Mouse (Mus musculus) urinary bladder, adult 18-20 months (tissue): ENCODE measurements around the gene Aig1.

Experiments used
- DNase-seq, 2 experiments: peaks; one replicate each; pipeline ENCODE4 v3.0.0; 2022; ENCODE audit warnings: low spot score in 2 of 2, mixed read lengths in 2 of 2

Gene Aig1

DNA sequence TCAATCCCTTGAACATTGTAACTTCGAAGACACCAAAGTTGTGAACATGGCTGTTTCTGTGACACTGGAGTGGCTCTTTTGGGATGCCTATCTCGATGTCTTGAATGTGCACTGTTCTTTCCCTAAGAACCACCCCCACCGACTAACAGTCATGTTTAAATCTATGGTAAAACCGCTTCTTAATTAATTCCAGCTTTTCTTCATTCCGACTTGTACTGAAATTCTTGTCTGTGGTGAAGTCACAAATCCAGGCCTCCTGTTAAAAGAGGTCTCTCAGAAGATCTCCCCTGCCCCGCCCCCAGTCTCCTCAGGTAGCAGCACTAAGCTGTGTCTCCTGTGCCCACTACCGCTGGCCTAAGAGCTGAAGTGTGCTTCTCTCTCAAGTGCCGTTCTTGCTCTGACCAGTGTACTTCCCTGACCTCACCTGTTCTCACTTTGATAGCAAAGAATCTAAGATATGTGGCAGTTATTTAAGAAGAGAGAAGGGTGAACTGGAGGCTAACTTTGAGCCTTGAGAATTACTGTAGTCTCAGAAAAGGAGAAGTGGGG lies 157.4 kb downstream of the Aig1 start:
- no peak for DNase-seq

DNA sequence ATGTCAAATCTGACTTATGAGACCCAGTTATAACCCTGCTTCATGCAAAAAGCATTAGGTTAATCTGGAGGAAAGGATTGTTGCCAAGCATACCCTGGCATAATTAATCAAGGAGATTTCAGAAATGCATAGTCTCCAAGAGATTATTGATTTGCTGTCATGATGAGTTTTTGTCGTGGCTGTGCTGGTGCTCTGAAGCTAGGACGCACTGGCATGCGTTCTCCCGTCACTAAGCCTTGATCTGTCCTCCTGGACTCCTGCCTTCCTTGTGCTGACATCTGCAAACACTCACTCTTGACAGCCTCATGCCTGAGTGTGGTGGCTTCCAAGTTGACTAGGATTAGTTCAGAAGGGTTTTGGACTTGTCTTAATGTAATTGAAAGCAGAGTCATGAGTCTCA lies 163.0 kb downstream of the Aig1 start:
- no peak for DNase-seq

- DNase-seq: no peak
Observed at GRCm38 (mm10) chr10:13702688-13703087, 166.1 kb downstream of the Aig1 start.

DNA sequence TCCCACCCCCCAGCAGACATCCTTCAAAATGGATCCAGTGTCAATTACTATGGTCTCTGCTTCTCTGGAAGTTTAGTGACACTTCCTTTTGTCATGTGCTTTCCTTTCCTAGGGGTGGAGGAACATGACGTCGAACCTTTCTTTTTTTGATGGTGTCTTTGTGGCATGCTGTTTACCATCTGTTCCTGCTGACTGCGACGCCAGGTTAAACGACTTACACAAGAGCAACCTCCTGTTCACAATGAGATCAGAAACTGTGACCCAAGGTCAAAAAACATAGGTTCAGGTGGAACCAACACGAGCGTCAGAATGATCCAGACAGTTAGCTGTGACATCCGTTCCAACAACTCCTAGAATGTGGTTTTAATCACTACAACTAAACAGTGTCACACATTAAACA lies 166.7 kb downstream of the Aig1 start:
- DNase-seq: no peak

DNA sequence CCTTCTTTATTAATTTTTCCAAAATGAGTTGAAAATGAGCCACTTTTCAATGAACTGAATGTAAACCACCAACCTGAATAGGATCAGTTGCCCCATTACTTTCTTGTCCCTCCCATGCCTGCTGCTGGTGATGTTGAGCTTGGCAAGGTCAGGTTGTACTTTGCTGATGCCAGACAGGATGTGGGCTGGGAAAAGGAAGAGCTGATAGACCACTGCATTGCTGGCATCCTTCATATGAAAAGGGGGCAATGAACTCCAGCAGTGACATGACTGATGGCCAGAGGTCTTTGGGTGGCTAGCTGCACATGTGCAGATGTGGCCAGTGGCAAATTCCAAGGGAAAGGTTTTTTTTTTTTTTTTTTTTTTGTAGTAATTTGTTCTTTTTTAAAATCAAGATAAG lies 172.5 kb downstream of the Aig1 start:
- DNase-seq: no peak

- DNase-seq: no peak
Observed at GRCm38 (mm10) chr10:13693276-13693675, 175.5 kb downstream of the Aig1 start.

DNA sequence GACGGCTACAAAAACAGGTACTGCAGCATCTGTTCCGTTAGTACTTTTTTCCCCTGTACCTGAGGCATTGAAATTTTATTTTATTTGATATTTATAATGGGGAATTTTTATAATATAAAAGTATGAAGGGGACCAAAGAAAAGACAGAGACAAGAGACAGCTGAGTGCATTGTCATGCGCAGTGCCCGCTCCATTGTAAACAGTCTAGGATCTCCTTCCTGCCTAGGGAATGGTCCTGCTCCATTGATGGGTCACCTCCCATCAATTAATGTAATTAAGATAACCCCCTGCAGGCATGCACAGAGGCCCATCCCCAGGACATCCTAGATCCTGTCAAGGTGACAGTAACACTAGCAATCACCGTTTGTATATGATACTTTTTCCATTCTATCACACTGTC lies 178.0 kb downstream of the Aig1 start:
- DNase-seq: no peak

- no peak for DNase-seq
Observed at GRCm38 (mm10) chr10:13689841-13690590, 178.8 kb downstream of the Aig1 start.

GRCm38 (mm10) chr10:13688386-13689120 lies 180.2 kb downstream of the Aig1 start:
- peak; percentile 8 to 11 for DNase-seq

- DNase-seq: no peak
Observed at GRCm38 (mm10) chr10:13687182-13687810, 181.5 kb downstream of the Aig1 start.

DNA sequence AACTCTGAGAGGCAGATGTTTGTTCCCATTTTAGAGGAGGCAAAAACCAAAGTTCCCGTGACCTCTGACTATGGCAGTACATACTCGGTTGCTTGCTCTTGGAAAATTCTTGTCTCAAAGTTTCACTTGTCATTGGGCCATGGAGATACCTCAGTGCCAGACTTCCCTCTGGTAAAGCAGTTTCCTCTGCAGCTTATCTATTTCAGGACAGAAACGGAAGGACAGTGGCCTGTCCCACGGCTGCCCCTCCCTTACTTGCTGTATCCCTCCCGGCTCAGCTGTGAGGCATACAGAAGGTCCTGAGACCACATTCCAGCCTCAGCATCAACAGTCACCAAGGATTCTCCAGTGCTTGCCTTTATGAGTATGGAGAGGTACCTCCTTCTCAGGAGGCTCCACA lies 182.7 kb downstream of the Aig1 start:
- DNase-seq: no peak

- no peak for DNase-seq
Observed at GRCm38 (mm10) chr10:13685366-13685765, 183.4 kb downstream of the Aig1 start.

DNA sequence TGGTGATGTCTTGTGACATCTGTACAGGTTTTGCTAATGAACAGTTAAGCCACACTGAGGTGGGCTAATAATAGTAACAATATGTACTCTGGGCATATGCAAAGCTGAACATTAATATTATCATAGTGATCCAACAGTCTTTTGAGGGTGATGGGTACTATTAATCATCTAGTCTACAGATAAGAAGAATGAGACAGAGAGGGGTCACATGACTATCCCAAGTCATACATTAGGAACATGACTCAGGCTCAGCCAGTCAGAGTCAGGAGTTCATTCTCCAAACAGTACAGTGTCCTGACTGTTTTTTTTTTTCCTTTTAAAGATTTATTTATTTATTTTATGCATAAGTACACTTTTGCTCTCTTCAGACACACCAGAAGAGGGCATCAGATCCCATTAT lies 184.3 kb downstream of the Aig1 start:
- DNase-seq: no peak

GRCm38 (mm10) chr10:13682565-13682964 lies 186.2 kb downstream of the Aig1 start:
- DNase-seq: no peak

- no peak for DNase-seq
Observed at GRCm38 (mm10) chr10:13677440-13677839, 191.3 kb downstream of the Aig1 start.

- DNase-seq: no peak
Observed at GRCm38 (mm10) chr10:13675033-13675379, 193.8 kb downstream of the Aig1 start.

GRCm38 (mm10) chr10:13674304-13675032 lies 194.3 kb downstream of the Aig1 start:
- no peak for DNase-seq

DNA sequence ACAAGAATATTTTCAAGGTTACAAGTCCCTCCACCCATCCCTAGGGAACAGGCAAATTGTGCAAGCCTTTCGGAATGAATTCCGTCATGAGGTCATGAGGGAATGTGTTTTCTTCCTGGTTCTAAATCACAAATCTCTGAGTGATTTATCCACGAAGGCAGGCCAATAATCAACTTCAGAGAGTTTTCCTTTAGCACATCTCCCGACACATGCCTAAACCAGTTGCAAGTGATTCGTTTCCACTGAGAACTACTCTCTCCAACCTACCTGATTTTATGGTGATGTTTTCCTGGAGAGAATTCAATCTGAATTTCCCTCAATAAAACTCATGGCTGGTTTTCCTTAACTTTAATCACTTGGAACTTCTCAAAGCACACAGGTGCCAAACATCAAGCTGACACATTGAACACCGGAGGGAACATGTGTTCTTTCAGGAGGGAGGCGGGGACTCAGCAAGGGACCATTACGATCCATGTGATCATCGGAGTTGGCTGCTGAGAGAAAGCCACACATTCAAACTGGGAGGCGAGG lies 201.5 kb downstream of the Aig1 start:
- DNase-seq: peak in 1 of 2 experiments; percentile 27

DNA sequence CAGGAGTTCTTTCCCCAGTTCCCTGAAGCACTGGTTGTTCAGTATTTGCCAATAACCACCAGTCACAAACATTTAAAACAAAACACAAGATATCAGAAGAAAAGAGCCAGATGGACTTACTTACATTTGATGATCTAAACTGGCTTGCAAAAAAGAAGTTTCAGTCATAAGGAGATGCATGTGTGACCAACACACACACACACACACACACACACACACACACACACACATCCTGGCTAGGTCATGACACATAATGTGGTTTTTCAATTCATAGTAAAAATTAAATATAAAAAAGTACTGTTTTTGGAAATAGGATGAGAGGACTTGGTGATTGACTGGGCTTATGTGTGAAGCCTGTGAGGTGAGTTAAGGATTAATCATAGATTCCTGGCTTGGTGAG lies 205.3 kb downstream of the Aig1 start:
- DNase-seq: no peak

DNA sequence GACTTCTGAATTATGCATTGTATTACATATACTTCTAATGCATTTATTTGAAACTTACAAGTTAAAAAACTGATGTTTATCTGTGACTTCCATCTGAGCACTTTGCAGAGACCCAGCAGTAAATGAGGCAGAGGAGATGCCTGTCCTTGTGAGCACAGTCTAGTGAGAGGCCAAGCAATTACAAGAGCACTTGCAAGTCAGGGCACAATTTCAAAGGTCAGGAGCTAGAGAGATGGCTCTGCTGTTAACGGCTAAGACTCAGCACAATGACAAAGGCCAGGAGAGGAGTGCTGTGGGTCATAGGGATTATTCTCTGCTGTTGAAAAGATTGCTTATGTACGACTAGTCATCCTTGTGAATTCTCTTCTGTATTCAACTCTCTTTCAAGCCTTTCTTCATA lies 209.0 kb downstream of the Aig1 start:
- no peak for DNase-seq

DNA sequence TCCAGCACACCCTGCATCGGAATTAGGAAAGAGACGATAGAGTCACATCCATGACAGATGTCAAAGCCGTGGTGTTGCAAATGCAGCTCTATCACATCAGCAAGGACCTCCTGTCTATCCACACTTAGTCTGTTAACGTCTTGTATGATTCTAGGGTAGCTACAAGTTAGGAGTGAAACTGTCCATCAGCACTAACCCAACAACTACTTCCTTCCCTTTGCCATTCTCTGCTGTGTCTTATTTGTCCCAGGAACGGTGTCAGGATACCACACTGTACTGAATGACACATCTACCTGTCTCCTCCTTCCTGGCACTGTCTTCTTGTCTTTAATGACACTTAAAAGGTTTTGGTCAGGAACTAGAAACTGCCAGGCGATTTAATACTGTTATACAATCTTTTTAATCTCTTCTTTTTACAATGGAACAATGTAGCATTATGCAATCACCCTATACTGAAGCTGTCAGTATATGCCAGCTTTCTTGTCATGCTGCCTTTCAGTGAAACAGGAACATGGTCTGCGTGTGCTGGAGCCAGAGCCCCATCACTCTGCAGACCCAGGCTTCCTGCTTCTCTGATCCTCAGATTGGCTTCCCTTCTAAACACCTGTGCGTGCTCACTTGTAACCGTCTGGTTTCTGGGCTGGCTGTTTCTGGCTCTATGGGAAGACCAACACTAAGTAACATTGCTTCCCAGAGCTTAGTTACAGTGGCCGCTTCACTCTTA lies 214.9 kb downstream of the Aig1 start:
- no peak for DNase-seq
